Mouse (Mus musculus): ENCODE data around the gene Prss27. TPM values are rescaled to one million over a fixed set of nuclear protein-coding genes. Genes with fewer than 3 reads are reported as not detected.

Prss27 gene
- polyA plus RNA-seq, 1 experiment from 2014 or later, result 0.16 TPM

DNA sequence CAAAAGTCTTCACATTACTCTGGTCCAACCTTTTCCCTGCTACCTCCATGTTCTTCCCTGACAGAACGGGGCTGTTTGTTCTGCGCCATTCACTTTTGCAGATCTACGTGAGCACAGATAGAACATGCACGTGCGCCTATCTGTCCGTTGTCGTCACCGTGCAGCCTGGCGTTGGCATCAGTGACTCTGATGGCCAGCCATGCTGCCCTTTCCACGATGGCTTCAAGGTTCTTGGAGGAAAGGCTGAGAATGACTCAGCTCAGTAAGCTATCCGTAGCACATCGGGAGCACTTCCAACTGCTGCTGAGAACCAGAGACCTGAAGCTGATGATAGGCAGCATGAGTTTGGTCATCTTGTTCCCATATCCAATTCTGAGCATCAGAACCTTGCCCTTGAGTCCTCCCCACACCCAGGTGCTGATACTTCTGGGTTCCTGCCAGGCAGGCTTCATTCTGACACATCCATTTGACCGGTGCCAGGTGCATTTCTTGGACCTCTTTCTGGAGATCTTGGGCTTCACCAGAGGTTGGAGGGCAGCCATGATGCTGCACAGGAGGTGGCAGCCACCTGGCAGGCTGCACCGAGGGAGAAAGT, 33.8 kb upstream of the Prss27 start:
- ATAC-seq, result no peak
- WGBS, result 91% methylated on average over 14 of the region's 14 CpGs
- H3K4me1 ChIP-seq (ENCODE audit: control insufficient read depth, insufficient read depth, low read depth, low read length), result no peaks in the 10 kb centered on the region
- H3K4me3 ChIP-seq (ENCODE audit: low read length), result no peak overlapping the region
- H3K36me3 ChIP-seq (ENCODE audit: control insufficient read depth, insufficient read depth, low read length), result no peaks in the 10 kb centered on the region
- no peak overlapping the region for H3K27ac ChIP-seq (ENCODE audit: low read depth, low read length)
- H3K4me2 ChIP-seq (ENCODE audit: low read length), result no peak overlapping the region
- no peaks in the 10 kb centered on the region for H3K27me3 ChIP-seq (replicated peaks; ENCODE audit: control insufficient read depth, insufficient read depth, low read length)
- H3K9me3 ChIP-seq (ENCODE audit: control insufficient read depth, low read length), result peaks cover 4% of the 10 kb centered on the region; the same call in 1 of the 2 replicates
- H3K9ac ChIP-seq (ENCODE audit: low read depth, low read length), result no peak overlapping the region

DNA sequence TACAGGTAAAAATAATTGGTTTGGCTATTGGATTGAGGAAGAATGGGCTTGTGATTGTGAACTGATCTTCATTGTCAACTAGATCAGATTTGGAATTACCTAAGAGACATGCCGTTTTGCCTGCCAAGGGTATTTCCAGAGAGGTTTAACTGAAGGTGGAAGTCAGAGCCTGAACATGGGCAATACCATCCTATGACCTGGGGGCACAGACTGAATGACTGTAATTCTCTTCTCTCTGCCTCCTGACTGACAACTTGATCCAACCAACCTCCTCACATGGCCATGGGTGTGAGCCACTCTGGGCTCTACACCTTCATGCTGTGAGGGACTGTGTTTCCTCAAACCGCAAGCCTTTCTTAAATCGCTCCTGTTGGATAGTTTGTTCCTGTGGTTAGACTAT, 32.9 kb upstream of the Prss27 start:
- H3K27me3 ChIP-seq (replicated peaks; ENCODE audit: control insufficient read depth, insufficient read depth, low read length), result no peaks in the 10 kb centered on the region
- no peak for ATAC-seq
- no peak overlapping the region for H3K9ac ChIP-seq (ENCODE audit: low read depth, low read length)
- H3K36me3 ChIP-seq (ENCODE audit: control insufficient read depth, insufficient read depth, low read length), result no peaks in the 10 kb centered on the region
- no peak overlapping the region for H3K4me2 ChIP-seq (ENCODE audit: low read length)
- H3K4me3 ChIP-seq (ENCODE audit: low read length), result no peak overlapping the region
- H3K4me1 ChIP-seq (ENCODE audit: control insufficient read depth, insufficient read depth, low read depth, low read length), result no peaks in the 10 kb centered on the region
- no peak overlapping the region for H3K27ac ChIP-seq (ENCODE audit: low read depth, low read length)
- peaks cover 4% of the 10 kb centered on the region; the same call in 1 of the 2 replicates for H3K9me3 ChIP-seq (ENCODE audit: control insufficient read depth, low read length)
- WGBS, result 91% methylated on average over 3 of the region's 3 CpGs

DNA sequence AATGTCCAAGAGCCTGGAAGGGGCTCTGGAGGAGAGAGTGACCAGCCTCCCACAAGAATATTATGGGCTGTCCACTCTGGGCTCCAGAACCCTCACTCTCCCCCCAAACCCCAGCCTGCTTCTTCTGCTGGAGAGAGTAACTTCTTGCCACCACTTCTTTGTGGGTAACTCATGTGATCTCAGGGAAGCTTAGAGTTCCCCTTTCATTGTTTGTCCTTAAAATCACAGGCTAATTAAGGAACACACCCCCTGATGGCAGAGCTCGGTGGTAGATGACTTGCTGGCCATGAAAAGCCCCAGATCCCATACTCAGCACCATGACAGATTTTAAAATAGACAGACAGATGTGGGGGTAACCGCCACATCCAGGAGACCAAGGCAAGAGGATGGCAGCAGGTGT, 31.0 kb upstream of the Prss27 start:
- no peaks in the 10 kb centered on the region for H3K4me1 ChIP-seq (ENCODE audit: control insufficient read depth, insufficient read depth, low read depth, low read length)
- no peaks in the 10 kb centered on the region for H3K36me3 ChIP-seq (ENCODE audit: control insufficient read depth, insufficient read depth, low read length)
- H3K9ac ChIP-seq (ENCODE audit: low read depth, low read length), result no peak overlapping the region
- 52% methylated on average over 2 of the region's 2 CpGs for WGBS
- no peak overlapping the region for H3K4me3 ChIP-seq (ENCODE audit: low read length)
- no peak overlapping the region for H3K4me2 ChIP-seq (ENCODE audit: low read length)
- ATAC-seq, result no peak
- H3K27me3 ChIP-seq (replicated peaks; ENCODE audit: control insufficient read depth, insufficient read depth, low read length), result no peaks in the 10 kb centered on the region
- H3K9me3 ChIP-seq (ENCODE audit: control insufficient read depth, low read length), result peaks cover 4% of the 10 kb centered on the region; the same call in 1 of the 2 replicates
- H3K27ac ChIP-seq (ENCODE audit: low read depth, low read length), result no peak overlapping the region

- 62% methylated on average over 1 of the region's 1 CpGs for WGBS
- H3K9me3 ChIP-seq (ENCODE audit: control insufficient read depth, low read length), result peaks cover 4% of the 10 kb centered on the region; the same call in 1 of the 2 replicates
- H3K27me3 ChIP-seq (replicated peaks; ENCODE audit: control insufficient read depth, insufficient read depth, low read length), result no peaks in the 10 kb centered on the region
- no peak overlapping the region for H3K4me3 ChIP-seq (ENCODE audit: low read length)
- H3K9ac ChIP-seq (ENCODE audit: low read depth, low read length), result no peak overlapping the region
- no peaks in the 10 kb centered on the region for H3K36me3 ChIP-seq (ENCODE audit: control insufficient read depth, insufficient read depth, low read length)
- ATAC-seq, result no peak
- H3K4me2 ChIP-seq (ENCODE audit: low read length), result no peak overlapping the region
- no peak overlapping the region for H3K27ac ChIP-seq (ENCODE audit: low read depth, low read length)
- H3K4me1 ChIP-seq (ENCODE audit: control insufficient read depth, insufficient read depth, low read depth, low read length), result no peaks in the 10 kb centered on the region
Observed at GRCm38 (mm10) chr17:24007391-24007790, 30.6 kb upstream of the Prss27 start.

- H3K4me2 ChIP-seq (ENCODE audit: low read length), result no peak overlapping the region
- no peak overlapping the region for H3K4me3 ChIP-seq (ENCODE audit: low read length)
- 78% methylated on average over 4 of the region's 4 CpGs for WGBS
- H3K9me3 ChIP-seq (ENCODE audit: control insufficient read depth, low read length), result peaks cover 4% of the 10 kb centered on the region; the same call in 1 of the 2 replicates
- no peak overlapping the region for H3K27ac ChIP-seq (ENCODE audit: low read depth, low read length)
- no peak for ATAC-seq
- no peaks in the 10 kb centered on the region for H3K36me3 ChIP-seq (ENCODE audit: control insufficient read depth, insufficient read depth, low read length)
- no peaks in the 10 kb centered on the region for H3K4me1 ChIP-seq (ENCODE audit: control insufficient read depth, insufficient read depth, low read depth, low read length)
- H3K9ac ChIP-seq (ENCODE audit: low read depth, low read length), result no peak overlapping the region
- no peaks in the 10 kb centered on the region for H3K27me3 ChIP-seq (replicated peaks; ENCODE audit: control insufficient read depth, insufficient read depth, low read length)
Observed at GRCm38 (mm10) chr17:24008105-24008504, 29.8 kb upstream of the Prss27 start.

- 66% methylated on average over 5 of the region's 5 CpGs for WGBS
- no peak for ATAC-seq
- H3K36me3 ChIP-seq (ENCODE audit: control insufficient read depth, insufficient read depth, low read length), result no peaks in the 10 kb centered on the region
- no peak overlapping the region for H3K27ac ChIP-seq (ENCODE audit: low read depth, low read length)
- H3K27me3 ChIP-seq (replicated peaks; ENCODE audit: control insufficient read depth, insufficient read depth, low read length), result no peaks in the 10 kb centered on the region
- H3K9ac ChIP-seq (ENCODE audit: low read depth, low read length), result no peak overlapping the region
- H3K4me3 ChIP-seq (ENCODE audit: low read length), result no peak overlapping the region
- H3K4me1 ChIP-seq (ENCODE audit: control insufficient read depth, insufficient read depth, low read depth, low read length), result no peaks in the 10 kb centered on the region
- peaks cover 4% of the 10 kb centered on the region; the same call in 1 of the 2 replicates for H3K9me3 ChIP-seq (ENCODE audit: control insufficient read depth, low read length)
- no peak overlapping the region for H3K4me2 ChIP-seq (ENCODE audit: low read length)
Observed at GRCm38 (mm10) chr17:24009617-24010016, 28.3 kb upstream of the Prss27 start.

- H3K4me1 ChIP-seq (ENCODE audit: control insufficient read depth, insufficient read depth, low read depth, low read length), result no peaks in the 10 kb centered on the region
- H3K9me3 ChIP-seq (ENCODE audit: control insufficient read depth, low read length), result peaks cover 4% of the 10 kb centered on the region; the same call in 1 of the 2 replicates
- no peak overlapping the region for H3K9ac ChIP-seq (ENCODE audit: low read depth, low read length)
- WGBS, result 70% methylated on average over 2 of the region's 2 CpGs
- no peaks in the 10 kb centered on the region for H3K36me3 ChIP-seq (ENCODE audit: control insufficient read depth, insufficient read depth, low read length)
- no peak for ATAC-seq
- H3K27ac ChIP-seq (ENCODE audit: low read depth, low read length), result no peak overlapping the region
- no peak overlapping the region for H3K4me2 ChIP-seq (ENCODE audit: low read length)
- no peaks in the 10 kb centered on the region for H3K27me3 ChIP-seq (replicated peaks; ENCODE audit: control insufficient read depth, insufficient read depth, low read length)
- no peak overlapping the region for H3K4me3 ChIP-seq (ENCODE audit: low read length)
Observed at GRCm38 (mm10) chr17:24012921-24013320, 25.0 kb upstream of the Prss27 start.

DNA sequence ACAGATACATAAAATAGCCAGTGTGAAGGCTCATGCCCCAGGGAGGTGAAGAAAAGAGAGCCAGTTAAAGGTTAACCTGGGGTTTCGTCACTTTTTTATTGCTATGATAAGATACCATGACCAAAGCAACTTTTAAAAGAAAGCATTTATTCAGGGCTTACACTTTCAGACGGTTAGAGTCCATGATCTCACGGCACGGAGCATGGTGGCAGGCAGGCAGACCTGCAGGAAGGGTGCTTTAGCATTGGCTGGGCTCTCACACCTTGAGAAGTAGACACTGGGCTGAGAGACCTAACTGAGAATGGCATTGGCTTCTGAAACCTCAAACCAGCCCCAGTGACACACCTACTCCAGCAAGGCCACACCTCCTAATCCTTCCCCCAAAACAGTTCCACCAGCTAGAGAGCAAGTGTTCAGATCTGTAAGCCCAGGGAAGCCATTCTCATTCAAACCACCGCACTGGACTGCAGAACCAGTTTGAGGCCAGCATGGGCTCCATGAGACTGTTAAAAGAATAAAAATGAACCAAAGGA, 23.4 kb upstream of the Prss27 start:
- Histone ChIP-seq H3K9me3 (ENCODE audit: control insufficient read depth, low read length) (no peaks in the 10 kb centered on the region), H3K9ac (ENCODE audit: low read depth, low read length) (no peak overlapping the region), H3K4me2 (ENCODE audit: low read length) (no peak overlapping the region), H3K4me1 (ENCODE audit: control insufficient read depth, insufficient read depth, low read depth, low read length) (no peaks in the 10 kb centered on the region), H3K4me3 (ENCODE audit: low read length) (no peak overlapping the region), H3K27me3 (replicated peaks; ENCODE audit: control insufficient read depth, insufficient read depth, low read length) (no peaks in the 10 kb centered on the region), H3K27ac (ENCODE audit: low read depth, low read length) (no peak overlapping the region), H3K36me3 (ENCODE audit: control insufficient read depth, insufficient read depth, low read length) (no peaks in the 10 kb centered on the region)
- no peak for ATAC-seq
- 87% methylated on average over 5 of the region's 5 CpGs for WGBS

DNA sequence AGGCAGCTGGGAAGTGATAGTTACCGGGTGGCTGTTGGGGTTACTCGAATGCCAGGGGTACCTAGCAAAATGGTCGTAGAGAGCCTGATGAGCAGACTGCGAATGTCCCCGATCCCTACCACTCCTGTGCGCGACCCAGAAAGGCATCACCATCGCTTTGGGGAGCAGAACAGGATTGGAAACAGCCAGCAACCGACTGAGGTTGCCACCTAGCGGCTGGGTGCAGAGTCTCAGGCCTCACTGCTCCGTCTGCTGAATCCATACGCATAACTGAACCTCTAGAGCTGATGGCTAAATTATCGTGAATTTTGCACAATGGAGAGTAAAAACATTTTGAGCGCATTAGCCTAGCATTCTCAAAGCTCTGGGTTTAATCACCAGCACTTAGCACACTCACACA, 22.2 kb upstream of the Prss27 start:
- ATAC-seq, result no peak
- H3K36me3 ChIP-seq (ENCODE audit: control insufficient read depth, insufficient read depth, low read length), result no peaks in the 10 kb centered on the region
- H3K27me3 ChIP-seq (replicated peaks; ENCODE audit: control insufficient read depth, insufficient read depth, low read length), result no peaks in the 10 kb centered on the region
- H3K9me3 ChIP-seq (ENCODE audit: control insufficient read depth, low read length), result no peaks in the 10 kb centered on the region
- 29% methylated on average over 14 of the region's 14 CpGs for WGBS
- no peak overlapping the region for H3K4me2 ChIP-seq (ENCODE audit: low read length)
- H3K9ac ChIP-seq (ENCODE audit: low read depth, low read length), result no peak overlapping the region
- H3K27ac ChIP-seq (ENCODE audit: low read depth, low read length), result no peak overlapping the region
- H3K4me1 ChIP-seq (ENCODE audit: control insufficient read depth, insufficient read depth, low read depth, low read length), result no peaks in the 10 kb centered on the region
- H3K4me3 ChIP-seq (ENCODE audit: low read length), result no peak overlapping the region
